Mouse (Mus musculus) liver, embryonic 14.5 days (tissue): Measurements from ENCODE around the gene Rbm28.

Experiments used
- CTCF ChIP-seq: IDR thresholded peaks from 2 replicates; pipeline ENCODE4 v1.5.1; 2016; ENCODE audit warnings: antibody characterized with exemption, low read depth, control low read depth
- EP300 ChIP-seq: IDR thresholded peaks from 2 replicates; pipeline ENCODE4 v1.6.1; 2016; ENCODE audit warnings: antibody characterized with exemption, low read depth

- no peak for TF ChIP-seq CTCF
- TF ChIP-seq EP300 = no peak
Observed at GRCm38 (mm10) chr6:29108376-29108775, 56.4 kb downstream of the Rbm28 start.
